ENCODE assay signal across 27 mouse cellular contexts in genomic region chr7:79800336-79800735, GRCm38 (mm10). TPM values are rescaled to one million over a fixed set of nuclear protein-coding genes. Genes with fewer than 3 reads are reported as not detected.
A peak's percentile ranks its signal among the peaks of the same experiment; 100 is the strongest.
DNase-seq lines count a peak whose midpoint lies in the region; ATAC-seq lines count a peak whose summit lies in the region.
"Had no signal": no experiment of that assay in that cellular context is flagged by ENCODE, and none has a peak within 500 bp of the region (broad histone marks: within the 10 kb centered on the region; RNA-seq: fewer than 3 reads in every experiment).

No protein-coding gene starts in this region.

- H3K4me2 ChIP-seq in embryonic facial prominence, embryonic 11.5 days (ENCODE audit: low read depth, low read length) = no peak overlapping the region
- H3K4me2 ChIP-seq in midbrain, embryonic 11.5 days = no peak overlapping the region
- H3K4me2 ChIP-seq in midbrain, embryonic 16.5 days (ENCODE audit: low read length) = no peak overlapping the region
- H3K4me2 ChIP-seq: embryonic facial prominence, embryonic 12.5 days; embryonic facial prominence, embryonic 15.5 days; forebrain, embryonic 13.5 days; forebrain, embryonic 15.5 days had no signal

- H3K9me3 ChIP-seq in embryonic facial prominence, embryonic 11.5 days (replicated peaks; ENCODE audit: control insufficient read depth, low read length) = no peaks in the 10 kb centered on the region
- H3K9me3 ChIP-seq in embryonic facial prominence, embryonic 10.5 days = no peaks in the 10 kb centered on the region
- no peaks in the 10 kb centered on the region for H3K9me3 ChIP-seq in midbrain, embryonic 11.5 days (ENCODE audit: control insufficient read depth, low read length)
- H3K9me3 ChIP-seq in midbrain, embryonic 16.5 days (replicated peaks; ENCODE audit: control insufficient read depth, low read length, poor library complexity, severe bottlenecking) = no peaks in the 10 kb centered on the region
- H3K9me3 ChIP-seq: embryonic facial prominence, embryonic 12.5 days; embryonic facial prominence, embryonic 15.5 days; forebrain, embryonic 13.5 days; forebrain, embryonic 15.5 days; G1E had no signal

- no peaks in the 10 kb centered on the region; the same call in 1 of the 2 replicates for H3K4me1 ChIP-seq in embryonic facial prominence, embryonic 11.5 days (ENCODE audit: control insufficient read depth, insufficient read depth, low read length)
- H3K4me1 ChIP-seq in embryonic facial prominence, embryonic 10.5 days = peaks cover 46% of the 10 kb centered on the region
- H3K4me1 ChIP-seq in midbrain, embryonic 11.5 days (ENCODE audit: control insufficient read depth, insufficient read depth, low read length) = peaks cover 2% of the 10 kb centered on the region; the same call in 1 of the 2 replicates
- H3K4me1 ChIP-seq in midbrain, embryonic 16.5 days (ENCODE audit: control insufficient read depth, insufficient read depth, low read length) = no peaks in the 10 kb centered on the region
- H3K4me1 ChIP-seq: forebrain, embryonic 13.5 days; forebrain, embryonic 15.5 days had no signal

- H3K4me3 ChIP-seq in embryonic facial prominence, embryonic 11.5 days (ENCODE audit: low read depth, low read length) = no peak overlapping the region
- no peak overlapping the region for H3K4me3 ChIP-seq in embryonic facial prominence, embryonic 10.5 days
- H3K4me3 ChIP-seq in midbrain, embryonic 11.5 days (ENCODE audit: low read depth, low read length) = no peak overlapping the region
- no peak overlapping the region for H3K4me3 ChIP-seq in midbrain, embryonic 16.5 days (ENCODE audit: low read depth, low read length)
- H3K4me3 ChIP-seq: embryonic facial prominence, embryonic 12.5 days; embryonic facial prominence, embryonic 15.5 days; erythroblast, embryonic 14.5 days; forebrain, embryonic 13.5 days; forebrain, embryonic 15.5 days had no signal

- WGBS in embryonic facial prominence, embryonic 11.5 days = 78% methylated on average over 4 of the region's 4 CpGs
- 81% methylated on average over 4 of the region's 4 CpGs for WGBS in embryonic facial prominence, embryonic 10.5 days
- WGBS in midbrain, embryonic 11.5 days = 84% methylated on average over 4 of the region's 4 CpGs
- 86% methylated on average over 4 of the region's 4 CpGs for WGBS in midbrain, embryonic 16.5 days

- 0 out of 2 replicates have a peak, but pooled peaks have one; percentile 11 for ATAC-seq in embryonic facial prominence, embryonic 11.5 days (replicated peaks; ENCODE audit: insufficient number of reproducible peaks, low FRiP score, low TSS enrichment, low read depth)
- no peak for ATAC-seq in midbrain, embryonic 11.5 days (ENCODE audit: low FRiP score)
- no peak for ATAC-seq in midbrain, embryonic 16.5 days
- ATAC-seq: activated CD4-positive, CD25-positive, alpha-beta regulatory T cell, adult 4 months; CD4-positive, CD25-positive, alpha-beta regulatory T cell, adult 4 months; forebrain, embryonic 13.5 days; forebrain, embryonic 15.5 days; forebrain, postnatal 0 days; Patski had no signal

- no peaks in the 10 kb centered on the region for H3K36me3 ChIP-seq in embryonic facial prominence, embryonic 11.5 days (replicated peaks; ENCODE audit: control insufficient read depth, insufficient read depth, low read depth, low read length)
- H3K36me3 ChIP-seq in embryonic facial prominence, embryonic 10.5 days (replicated peaks) = no peaks in the 10 kb centered on the region
- H3K36me3 ChIP-seq in midbrain, embryonic 11.5 days (ENCODE audit: control insufficient read depth, insufficient read depth, low read length) = no peaks in the 10 kb centered on the region
- H3K36me3 ChIP-seq in midbrain, embryonic 16.5 days (ENCODE audit: control insufficient read depth, insufficient read depth, low read length) = no peaks in the 10 kb centered on the region
- H3K36me3 ChIP-seq: embryonic facial prominence, embryonic 12.5 days; embryonic facial prominence, embryonic 15.5 days; forebrain, embryonic 15.5 days; G1E had no signal

- H3K9ac ChIP-seq in embryonic facial prominence, embryonic 11.5 days (replicated peaks; ENCODE audit: low read length) = no peak overlapping the region
- H3K9ac ChIP-seq in midbrain, embryonic 11.5 days (ENCODE audit: low read length) = no peak overlapping the region
- no peak overlapping the region for H3K9ac ChIP-seq in midbrain, embryonic 16.5 days (ENCODE audit: low read depth, low read length)
- H3K9ac ChIP-seq: embryonic facial prominence, embryonic 12.5 days; embryonic facial prominence, embryonic 15.5 days; forebrain, embryonic 13.5 days; forebrain, embryonic 15.5 days; forebrain, postnatal 0 days had no signal

- H3K27me3 ChIP-seq in embryonic facial prominence, embryonic 11.5 days (ENCODE audit: control insufficient read depth, insufficient read depth, low read length) = no peaks in the 10 kb centered on the region
- H3K27me3 ChIP-seq in embryonic facial prominence, embryonic 10.5 days (replicated peaks; ENCODE audit: low read depth, poor library complexity, severe bottlenecking) = peaks cover 44% of the 10 kb centered on the region
- no peaks in the 10 kb centered on the region for H3K27me3 ChIP-seq in midbrain, embryonic 11.5 days (ENCODE audit: control insufficient read depth, insufficient read depth, low read length)
- H3K27me3 ChIP-seq in midbrain, embryonic 16.5 days (ENCODE audit: control insufficient read depth, insufficient read depth, low read depth, low read length) = no peaks in the 10 kb centered on the region
- H3K27me3 ChIP-seq: embryonic facial prominence, embryonic 15.5 days; forebrain, embryonic 15.5 days; Patski had no signal

- no peak overlapping the region for H3K27ac ChIP-seq in embryonic facial prominence, embryonic 11.5 days (replicated peaks; ENCODE audit: low read depth, low read length)
- H3K27ac ChIP-seq in embryonic facial prominence, embryonic 10.5 days (replicated peaks) = no peak overlapping the region
- H3K27ac ChIP-seq in midbrain, embryonic 11.5 days (ENCODE audit: low read depth, low read length) = no peak overlapping the region
- no peak overlapping the region for H3K27ac ChIP-seq in midbrain, embryonic 16.5 days (ENCODE audit: low read length)
- H3K27ac ChIP-seq: embryonic facial prominence, embryonic 12.5 days; embryonic facial prominence, embryonic 15.5 days; forebrain, embryonic 13.5 days; forebrain, embryonic 15.5 days had no signal

- DNase-seq in embryonic facial prominence, embryonic 11.5 days (ENCODE audit: low spot score) = no peak
- no peak for DNase-seq in embryonic facial prominence, embryonic 10.5 days (ENCODE audit: low spot score)
- peak; percentile 28 for DNase-seq in midbrain, embryonic 11.5 days (ENCODE audit: low spot score, missing footprints)
- DNase-seq in urinary bladder, postnatal 25 days (ENCODE audit: low spot score) = peak; percentile 23
- no peak for DNase-seq in urinary bladder, postnatal 10 days (ENCODE audit: low spot score)
- peak; percentile 98 for DNase-seq in gonadal fat pad, adult 2 months (ENCODE audit: low read depth)
- DNase-seq in layer of hippocampus, adult 9-10 months (ENCODE audit: low spot score) = no peak
- DNase-seq: adrenal gland, adult 8-10 months; adrenal gland, postnatal 14 days; adrenal gland, postnatal 36 days; B cell, adult 2 months; cerebellum, adult 11-12 months; cerebellum, adult 2 months; cerebellum, adult 9-10 months; cerebellum, postnatal 10 days; cerebellum, postnatal 25 days; forebrain, postnatal 0 days had no signal

RNA-seq across cellular contexts. Expression of gene Mesp1, which starts 6.7 kb away (rescaled TPM):
- polyA plus RNA-seq in embryonic facial prominence, embryonic 11.5 days (2014; fragmentation: Nextera tagmentation; extraction: Ambion mirVana) = 0.17 TPM in 1 of 2 replicates, not detected in the other
- 0.11 TPM in 1 of 2 replicates, not detected in the other for polyA plus RNA-seq in embryonic facial prominence, embryonic 10.5 days (2016; fragmentation: Nextera tagmentation; extraction: Ambion mirVana)
- not detected in 2 replicates for polyA plus RNA-seq in midbrain, embryonic 11.5 days (2014; fragmentation: Nextera tagmentation; extraction: Ambion mirVana)
- 0.16 and 0.29 TPM in 2 replicates for polyA plus RNA-seq in midbrain, embryonic 16.5 days (2015; fragmentation: Nextera tagmentation; extraction: Ambion mirVana)
- polyA plus RNA-seq in gonadal fat pad, adult 2 months (2012; rRNA removed) = 0.55 and 1.4 TPM in 2 replicates
- polyA plus RNA-seq: activated CD4-positive, CD25-positive, alpha-beta regulatory T cell, adult 4 months; CD4-positive, CD25-positive, alpha-beta regulatory T cell, adult 4 months; cerebellum, adult 2 months; embryonic facial prominence, embryonic 12.5 days; forebrain, embryonic 13.5 days; forebrain, embryonic 15.5 days; G1E; Patski had no signal

RNA-seq across cellular contexts. Expression of gene Mesp2, which starts 10.2 kb away (rescaled TPM):
- 0.53 TPM in 1 of 2 replicates, not detected in the other for polyA plus RNA-seq in embryonic facial prominence, embryonic 11.5 days (2014; fragmentation: Nextera tagmentation; extraction: Ambion mirVana)
- 0.34 and 0.36 TPM in 2 replicates for polyA plus RNA-seq in embryonic facial prominence, embryonic 10.5 days (2016; fragmentation: Nextera tagmentation; extraction: Ambion mirVana)
- polyA plus RNA-seq in midbrain, embryonic 11.5 days (2014; fragmentation: Nextera tagmentation; extraction: Ambion mirVana) = 0.40 TPM in 2 replicates
- 0.97 and 1.4 TPM in 2 replicates for polyA plus RNA-seq in midbrain, embryonic 16.5 days (2015; fragmentation: Nextera tagmentation; extraction: Ambion mirVana)
- 1.6 and 2.1 TPM in 2 replicates for polyA plus RNA-seq in gonadal fat pad, adult 2 months (2012; rRNA removed)
- polyA plus RNA-seq: activated CD4-positive, CD25-positive, alpha-beta regulatory T cell, adult 4 months; erythroblast, embryonic 14.5 days; G1E had no signal

RNA-seq across cellular contexts. Expression of gene Wdr93, which starts 57.4 kb away (rescaled TPM):
- 0.21 and 0.42 TPM in 2 replicates for polyA plus RNA-seq in embryonic facial prominence, embryonic 11.5 days (2014; fragmentation: Nextera tagmentation; extraction: Ambion mirVana)
- polyA plus RNA-seq in embryonic facial prominence, embryonic 10.5 days (2016; fragmentation: Nextera tagmentation; extraction: Ambion mirVana) = 0.38 and 0.45 TPM in 2 replicates
- 0.33 and 0.39 TPM in 2 replicates for polyA plus RNA-seq in midbrain, embryonic 11.5 days (2014; fragmentation: Nextera tagmentation; extraction: Ambion mirVana)
- 0.33 and 0.50 TPM in 2 replicates for polyA plus RNA-seq in midbrain, embryonic 16.5 days (2015; fragmentation: Nextera tagmentation; extraction: Ambion mirVana)
- polyA plus RNA-seq in gonadal fat pad, adult 2 months (2012; rRNA removed) = 3.9 and 6.7 TPM in 2 replicates
- polyA plus RNA-seq: erythroblast, embryonic 14.5 days had no signal

RNA-seq across cellular contexts. Expression of gene Pex11a, which starts 57.4 kb away (rescaled TPM):
- 7.1 and 8.3 TPM in 2 replicates for polyA plus RNA-seq in embryonic facial prominence, embryonic 11.5 days (2014; fragmentation: Nextera tagmentation; extraction: Ambion mirVana)
- 7.2 and 8.4 TPM in 2 replicates for polyA plus RNA-seq in embryonic facial prominence, embryonic 10.5 days (2016; fragmentation: Nextera tagmentation; extraction: Ambion mirVana)
- 8.4 TPM in 2 replicates for polyA plus RNA-seq in midbrain, embryonic 11.5 days (2014; fragmentation: Nextera tagmentation; extraction: Ambion mirVana)
- 12.7 and 13.9 TPM in 2 replicates for polyA plus RNA-seq in midbrain, embryonic 16.5 days (2015; fragmentation: Nextera tagmentation; extraction: Ambion mirVana)
- polyA plus RNA-seq in gonadal fat pad, adult 2 months (2012; rRNA removed) = 34.3 and 44.7 TPM in 2 replicates
- polyA plus RNA-seq: erythroblast, embryonic 14.5 days had no signal

Comparison
In these comparisons a context has a peak if more than half of its experiments do, and no peak if none do; other contexts are left out.
1. DNase-seq: peak in midbrain, embryonic 11.5 days (single experiment), urinary bladder, postnatal 25 days (single experiment) and gonadal fat pad, adult 2 months (single experiment); none in embryonic facial prominence, embryonic 11.5 days (single experiment), embryonic facial prominence, embryonic 10.5 days (single experiment), urinary bladder, postnatal 10 days (single experiment) and layer of hippocampus, adult 9-10 months (single experiment).